Comparison of ENCODE assay signal across 11 mouse cellular contexts in genomic region chr12:83033171-83033835, GRCm38 (mm10).
"Had no signal": no experiment of that assay in that cellular context is flagged by ENCODE, and none has a peak within 500 bp of the region (broad histone marks: within the 10 kb centered on the region; RNA-seq: fewer than 3 reads in every experiment).

No protein-coding gene starts in this region.

- DNase-seq: kidney, postnatal 4 days; lung, adult 2 months; lung, postnatal 36 days; thymus, adult 18-20 months; thymus, postnatal 14 days had no signal

- ATAC-seq: lung, postnatal 0 days; midbrain, embryonic 13.5 days had no signal

- H3K4me1 ChIP-seq: liver, embryonic 15.5 days had no signal

- H3K4me2 ChIP-seq: liver, embryonic 11.5 days; liver, embryonic 15.5 days; midbrain, embryonic 13.5 days had no signal

- H3K36me3 ChIP-seq: limb, embryonic 10.5 days; liver, embryonic 15.5 days; midbrain, embryonic 13.5 days had no signal

- H3K27ac ChIP-seq: layer of hippocampus, adult 2 months; limb, embryonic 10.5 days; liver, embryonic 15.5 days; midbrain, embryonic 13.5 days had no signal

- H3K9ac ChIP-seq: liver, embryonic 15.5 days; midbrain, embryonic 13.5 days had no signal

- H3K4me3 ChIP-seq: layer of hippocampus, adult 2 months; limb, embryonic 10.5 days; liver, embryonic 15.5 days; midbrain, embryonic 13.5 days had no signal

- H3K9me3 ChIP-seq: limb, embryonic 10.5 days; liver, embryonic 15.5 days; midbrain, embryonic 13.5 days had no signal

- H3K27me3 ChIP-seq: liver, embryonic 15.5 days; midbrain, embryonic 13.5 days had no signal
